Mouse (Mus musculus): ENCODE results near the gene Gzf1.
A peak's percentile ranks its signal among the peaks of the same experiment; 100 is the strongest.

Gzf1 gene

DNA sequence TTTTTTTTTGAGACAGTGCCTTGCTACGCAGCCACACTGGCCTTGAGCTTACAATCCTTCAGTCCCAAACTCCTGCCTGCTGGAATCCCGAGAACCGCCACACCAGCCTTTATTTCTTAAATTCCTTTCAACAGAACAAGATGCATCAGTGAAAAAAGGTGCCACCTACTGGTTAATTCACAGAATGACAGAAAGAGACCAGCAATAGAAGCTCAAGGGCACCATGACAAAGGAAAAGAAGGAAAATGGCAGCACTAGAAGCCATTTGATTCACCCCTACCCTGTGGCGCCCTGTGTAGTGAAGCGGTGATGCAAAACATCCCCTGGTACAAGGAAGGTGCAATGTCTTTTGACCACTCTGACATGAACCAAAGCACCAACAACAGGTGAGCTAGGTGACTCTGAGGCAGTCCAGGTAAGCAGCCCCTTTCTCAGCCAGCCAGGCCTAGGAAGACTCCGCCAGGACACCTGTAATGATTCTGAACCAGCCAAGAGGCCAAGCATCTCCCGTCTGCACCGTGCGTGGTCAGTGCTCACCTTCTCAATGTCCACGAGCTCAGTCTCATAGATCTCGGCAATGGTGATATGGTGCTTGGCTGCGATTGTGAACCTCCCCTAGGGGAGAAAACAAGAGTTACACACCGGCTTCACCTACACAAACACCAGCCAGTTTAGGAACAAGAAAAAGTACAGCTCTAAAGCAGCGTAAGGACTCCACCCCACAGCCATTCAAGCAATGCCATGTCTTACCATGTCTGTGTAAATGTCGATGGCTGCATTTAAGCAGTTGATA lies 25.8 kb downstream of the Gzf1 start:
- DNase-seq = no peak

DNA sequence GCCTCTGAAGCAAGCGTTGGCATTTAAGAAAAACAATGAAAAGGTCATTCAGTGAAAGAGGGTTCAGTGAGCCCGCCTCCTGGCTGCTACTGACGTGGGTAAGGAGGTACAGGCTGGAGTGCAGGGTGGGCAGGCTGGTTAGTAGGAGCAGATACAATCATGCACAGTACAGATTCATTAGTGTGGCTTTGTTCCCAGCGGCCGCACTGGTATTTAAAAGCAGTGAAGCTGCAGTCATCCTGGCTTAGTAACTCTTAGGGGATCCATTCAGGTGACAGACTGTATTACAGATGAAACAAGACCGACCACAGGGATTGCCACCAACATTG lies 26.3 kb downstream of the Gzf1 start:
- DNase-seq = no peak

GRCm38 (mm10) chr2:148712326-148712725 lies 31.5 kb downstream of the Gzf1 start:
- DNase-seq = no peak

DNA sequence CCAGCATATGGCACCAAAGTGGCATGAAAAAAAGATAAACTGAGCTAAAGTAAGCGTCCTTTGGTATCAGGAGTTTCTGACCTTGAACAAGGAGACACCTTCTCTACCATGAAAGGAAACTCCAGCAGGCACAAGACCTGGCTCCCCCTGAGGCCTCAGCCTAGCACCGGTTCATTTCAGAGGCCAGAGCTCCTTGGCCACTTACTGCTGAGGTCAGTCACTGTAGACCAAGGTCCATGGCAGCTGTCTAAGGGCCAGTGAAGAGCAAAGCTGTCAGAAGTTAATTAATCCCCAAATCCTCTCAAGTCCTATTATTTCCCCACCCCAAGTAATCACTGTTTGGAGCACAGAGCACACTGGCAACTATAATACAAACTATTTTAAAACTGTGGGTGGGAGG lies 36.2 kb downstream of the Gzf1 start:
- DNase-seq = no peak

GRCm38 (mm10) chr2:148719271-148719995 lies 38.6 kb downstream of the Gzf1 start:
- DNase-seq = no peak

DNA sequence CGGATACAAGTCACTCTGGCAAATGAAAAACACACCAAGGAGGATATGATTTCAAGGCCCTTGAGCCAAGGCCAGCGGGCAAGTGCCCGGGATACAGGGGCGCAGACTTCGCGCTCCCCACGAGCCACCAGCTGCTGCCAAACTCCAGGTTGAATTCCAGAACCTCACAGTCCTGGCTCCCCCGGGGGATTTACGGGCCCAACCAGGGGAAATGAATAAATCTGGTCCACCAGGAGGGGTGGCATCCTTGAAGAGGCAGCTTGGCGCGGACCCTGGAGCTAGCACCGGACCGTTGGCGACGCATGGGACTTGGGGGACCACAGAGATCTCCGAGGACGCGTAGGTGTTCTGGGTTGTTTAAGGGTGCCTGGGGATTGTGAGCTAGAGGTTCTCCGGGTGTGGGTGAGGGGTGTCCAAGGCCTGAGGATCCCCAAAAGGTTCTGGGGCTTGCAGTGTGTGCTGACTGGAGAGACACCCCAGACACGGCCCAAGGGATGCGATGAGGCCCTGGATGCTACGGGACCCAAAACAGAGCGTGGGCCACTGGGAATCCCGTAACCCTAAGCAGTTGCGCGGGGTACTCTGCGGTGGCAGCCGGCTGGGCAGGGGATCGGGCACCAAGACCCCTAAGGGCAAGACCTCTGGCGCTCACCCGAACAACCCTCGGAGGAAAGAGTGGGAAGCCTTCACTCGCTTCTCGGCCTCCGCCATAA lies 50.9 kb downstream of the Gzf1 start:
- DNase-seq = no peak

GRCm38 (mm10) chr2:148732327-148733000 lies 51.6 kb downstream of the Gzf1 start, which contains the start of gene Napb:
Gene Napb, minus strand, starts transcription at chr2:148732467.
- peak; percentile 96 for DNase-seq

All from layer of hippocampus, adult 9-11 months (tissue).